Mouse (Mus musculus) kidney, postnatal 0 days (tissue): ENCODE data around the gene Sparc. TPM values are rescaled to one million over a fixed set of nuclear protein-coding genes. Genes with fewer than 3 reads are reported as not detected.

Source experiments
- ATAC-seq: fragments of 200-750 bp; cut with Nextera tagmentation; replicated peaks from 2 replicates; pipeline ENCODE4 v1.8.0; 2017; ENCODE audit warnings: low read depth, moderate number of reproducible peaks, moderate TSS enrichment, moderate library complexity; ENCODE audit not compliant: low FRiP score
- DNase-seq: peaks from one replicate; pipeline ENCODE4 v3.0.0-alpha.2; 2016; ENCODE audit warnings: low spot score
- H3K27ac ChIP-seq: fragments of 300-500 bp; sonication (generic); 2 replicates; pipeline ENCODE4 v1.5.1; 2014; ENCODE audit warnings: mild to moderate bottlenecking
- H3K27me3 ChIP-seq: fragments of 300-500 bp; sonication (generic); 2 replicates; pipeline ENCODE4 v1.6.1; 2014; ENCODE audit warnings: low read length, mixed read lengths; ENCODE audit not compliant: insufficient read depth
- H3K36me3 ChIP-seq: fragments of 300-500 bp; sonication (generic); 2 replicates; pipeline ENCODE4 v1.6.1; 2014; ENCODE audit warnings: low read length, mixed read lengths; ENCODE audit not compliant: insufficient read depth
- H3K4me1 ChIP-seq: fragments of 300-500 bp; sonication (generic); replicated peaks from 2 replicates; pipeline ENCODE4 v1.6.1; 2014; ENCODE audit warnings: antibody characterized with exemption, low read length, mixed read lengths; ENCODE audit not compliant: insufficient read depth
- H3K4me2 ChIP-seq: fragments of 300-500 bp; sonication (generic); 2 replicates; pipeline ENCODE4 v1.6.1; 2014; ENCODE audit warnings: mild to moderate bottlenecking, low read length, moderate library complexity, mixed read lengths
- H3K4me3 ChIP-seq: fragments of 300-500 bp; sonication (generic); replicated peaks from 2 replicates; pipeline ENCODE4 v1.5.1; 2014; ENCODE audit warnings: low read depth, low read length
- H3K9ac ChIP-seq: fragments of 300-500 bp; sonication (generic); 2 replicates; pipeline ENCODE4 v1.6.1; 2014; ENCODE audit warnings: low read depth, low read length
- H3K9me3 ChIP-seq: fragments of 300-500 bp; sonication (generic); replicated peaks from 2 replicates; pipeline ENCODE4 v1.6.1; 2016; ENCODE audit warnings: low read length, inconsistent platforms, mixed read lengths
- CTCF ChIP-seq: IDR thresholded peaks from 2 replicates; pipeline ENCODE4 v1.5.1; 2016; ENCODE audit warnings: antibody characterized with exemption, low read depth, mild to moderate bottlenecking, moderate library complexity
- WGBS: fragments of 180-500 bp; shearing (Covaris S2); extraction: QIAGEN DNeasy Blood & Tissue Kit; methylation state at CpG from one replicate; pipeline ENCODE4 v1.1.7; 2014; 5-methylcytosine and 5-hydroxymethylcytosine counted together
- polyA plus RNA-seq: library from polyadenylated mRNA; unstranded; fragments of >200 nt; fragmentation: Nextera tagmentation; extraction: Ambion mirVana; gene quantifications from 2 replicates; pipeline ENCODE4 v1.2.1, GENCODE M21; 2015

Gene Sparc
- polyA plus RNA-seq, 1 experiment from 2014 or later: 1,281 TPM

- Histone ChIP-seq H3K9ac (no peak overlapping the region), H3K36me3 (peaks cover 48% of the 10 kb centered on the region), H3K27ac (peak overlapping the region; percentile 71), H3K27me3 (no peaks in the 10 kb centered on the region), H3K4me2 (no peak overlapping the region), H3K4me3 (no peak overlapping the region), H3K9me3 (no peaks in the 10 kb centered on the region), H3K4me1 (no peaks in the 10 kb centered on the region)
- ATAC-seq (no peak), DNase-seq (no peak)
- 80% methylated on average over 9 of the region's 9 CpGs for WGBS
- TF ChIP-seq CTCF: no peak
Observed at GRCm38 (mm10) chr11:55404659-55405457, 18.1 kb downstream of the Sparc start.

- Histone ChIP-seq H3K27me3 (no peaks in the 10 kb centered on the region), H3K9me3 (no peaks in the 10 kb centered on the region), H3K4me2 (no peak overlapping the region), H3K4me3 (no peak overlapping the region), H3K4me1 (no peaks in the 10 kb centered on the region), H3K36me3 (peaks cover 54% of the 10 kb centered on the region), H3K9ac (no peak overlapping the region), H3K27ac (no peak overlapping the region)
- ATAC-seq (no peak), DNase-seq (no peak)
- 91% methylated on average over 2 of the region's 2 CpGs for WGBS
- no peak for TF ChIP-seq CTCF
Observed at GRCm38 (mm10) chr11:55400863-55401262, 22.1 kb downstream of the Sparc start.

GRCm38 (mm10) chr11:55398371-55398770 lies 24.6 kb downstream of the Sparc start:
- no peak overlapping the region for H3K4me3 ChIP-seq
- no peak for TF ChIP-seq CTCF
- no peaks in the 10 kb centered on the region for H3K4me1 ChIP-seq
- DNase-seq: no peak
- no peaks in the 10 kb centered on the region for H3K27me3 ChIP-seq
- H3K27ac ChIP-seq: no peak overlapping the region
- no peak overlapping the region for H3K9ac ChIP-seq
- H3K36me3 ChIP-seq: peaks cover 44% of the 10 kb centered on the region
- H3K9me3 ChIP-seq: no peaks in the 10 kb centered on the region
- no peak for ATAC-seq
- whole genome bisulfite sequencing: 89% methylated on average over 8 of the region's 8 CpGs
- no peak overlapping the region for H3K4me2 ChIP-seq

DNA sequence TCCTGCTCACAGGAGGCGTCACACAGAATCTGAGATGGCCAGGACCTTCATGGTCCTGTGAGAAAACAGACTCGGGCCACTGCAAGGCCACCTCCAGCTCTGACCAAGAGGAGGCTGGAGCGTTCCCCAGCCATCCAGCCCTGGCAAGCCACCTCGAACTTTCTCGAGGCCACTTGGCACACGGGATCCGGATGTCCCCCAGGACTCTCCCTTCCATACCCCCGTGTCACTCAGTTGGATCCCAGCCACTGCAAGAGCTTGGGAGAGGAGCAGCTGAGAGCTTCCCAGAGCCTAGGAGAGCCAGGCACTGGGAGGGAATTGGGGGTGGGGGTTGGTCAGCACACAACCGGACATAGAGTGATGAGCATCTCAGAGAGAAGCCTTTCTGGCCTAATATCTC lies 25.5 kb downstream of the Sparc start:
- no peak overlapping the region for H3K9ac ChIP-seq
- no peak overlapping the region for H3K4me3 ChIP-seq
- no peak for TF ChIP-seq CTCF
- WGBS: 81% methylated on average over 9 of the region's 9 CpGs
- H3K4me1 ChIP-seq: no peaks in the 10 kb centered on the region
- ATAC-seq (no peak), DNase-seq (no peak)
- H3K9me3 ChIP-seq: no peaks in the 10 kb centered on the region
- H3K27ac ChIP-seq: peak overlapping the region; percentile 22; the same call in 1 of the 2 replicates
- H3K27me3 ChIP-seq: no peaks in the 10 kb centered on the region
- H3K36me3 ChIP-seq: peaks cover 44% of the 10 kb centered on the region
- H3K4me2 ChIP-seq: no peak overlapping the region

GRCm38 (mm10) chr11:55397036-55397435 lies 25.9 kb downstream of the Sparc start:
- Histone ChIP-seq H3K9ac (no peak overlapping the region), H3K4me2 (no peak overlapping the region), H3K9me3 (no peaks in the 10 kb centered on the region), H3K27me3 (no peaks in the 10 kb centered on the region), H3K4me3 (no peak overlapping the region), H3K36me3 (peaks cover 40% of the 10 kb centered on the region), H3K27ac (no peak overlapping the region), H3K4me1 (no peaks in the 10 kb centered on the region)
- ATAC-seq (no peak), DNase-seq (no peak)
- no peak for TF ChIP-seq CTCF
- WGBS: 80% methylated on average over 2 of the region's 2 CpGs

DNA sequence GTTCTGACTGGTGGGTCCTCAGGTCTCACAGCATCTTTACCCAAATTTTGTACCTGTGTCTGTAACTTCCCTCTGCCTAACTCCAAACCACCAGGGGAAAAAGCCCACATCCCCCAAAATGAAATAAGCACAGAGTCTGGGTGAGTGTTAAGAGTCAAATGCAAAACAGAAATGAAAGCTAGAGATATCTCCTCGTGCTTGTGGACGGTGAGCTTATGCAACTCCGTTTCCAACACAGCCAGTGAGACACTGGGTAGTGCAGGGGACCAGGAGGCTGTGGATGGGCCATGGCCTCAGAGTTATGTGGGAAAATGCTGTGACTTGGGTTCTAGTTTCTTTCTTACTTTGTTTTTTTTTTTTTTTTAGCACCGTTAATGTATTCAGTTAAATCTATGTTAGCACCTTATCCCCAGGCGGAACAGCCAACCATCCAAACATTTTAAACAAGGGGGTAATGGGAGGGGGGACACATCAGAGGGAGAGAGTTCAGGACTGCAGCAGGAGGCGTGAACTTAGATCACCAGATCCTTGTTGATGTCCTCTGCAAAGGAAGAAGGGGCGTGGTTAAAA lies 27.8 kb downstream of the Sparc start:
- no peaks in the 10 kb centered on the region for H3K27me3 ChIP-seq
- no peak for ATAC-seq
- 80% methylated on average over 7 of the region's 7 CpGs for WGBS

More for the DNA sequence above, 27.8 kb downstream of the Sparc start:
- Histone ChIP-seq H3K27ac (no peak overlapping the region), H3K9ac (no peak overlapping the region), H3K4me2 (no peak overlapping the region), H3K4me3 (no peak overlapping the region), H3K36me3 (peaks cover 35% of the 10 kb centered on the region), H3K4me1 (no peaks in the 10 kb centered on the region), H3K9me3 (no peaks in the 10 kb centered on the region)
- no peak for TF ChIP-seq CTCF
- no peak for DNase-seq
